ENCODE assay signal across 21 mouse cellular contexts in genomic region chr4:59639163-59639562, GRCm38 (mm10). TPM values are rescaled to one million over a fixed set of nuclear protein-coding genes. Genes with fewer than 3 reads are reported as not detected.
DNase-seq lines count a peak whose midpoint lies in the region; ATAC-seq lines count a peak whose summit lies in the region.
"Had no signal": no experiment of that assay in that cellular context is flagged by ENCODE, and none has a peak within 500 bp of the region (broad histone marks: within the 10 kb centered on the region; RNA-seq: fewer than 3 reads in every experiment).

No protein-coding gene starts in this region.

- peak overlapping the region; percentile 12; the same call in 1 of the 2 replicates for H3K4me2 ChIP-seq in heart, embryonic 16.5 days (ENCODE audit: low read depth, low read length)
- no peak overlapping the region for H3K4me2 ChIP-seq in kidney, embryonic 15.5 days
- H3K4me2 ChIP-seq in liver, embryonic 13.5 days: no peak overlapping the region
- H3K4me2 ChIP-seq: embryonic facial prominence, embryonic 12.5 days; midbrain, embryonic 15.5 days; neural tube, embryonic 12.5 days had no signal

- DNase-seq in heart, embryonic 10.5 days (ENCODE audit: low spot score): no peak
- no peak for DNase-seq in heart, adult 18-20 months
- DNase-seq in heart, postnatal 14 days: no peak
- no peak for DNase-seq in kidney, adult 8-10 months
- no peak for DNase-seq in liver, embryonic 13.5 days
- DNase-seq: adrenal gland, postnatal 14 days; cerebellum, adult 2 months; cerebellum, postnatal 25 days; forebrain, postnatal 0 days; gastrocnemius, postnatal 14 days; layer of hippocampus, adult 9-11 months; right cerebral cortex, postnatal 14 days; thymus, adult 2 months; thymus, postnatal 4 days had no signal

- no peak overlapping the region for H3K4me3 ChIP-seq in heart, embryonic 10.5 days
- no peak overlapping the region for H3K4me3 ChIP-seq in heart, embryonic 16.5 days (ENCODE audit: low read length)
- H3K4me3 ChIP-seq in kidney, embryonic 15.5 days (replicated peaks): no peak overlapping the region
- no peak overlapping the region for H3K4me3 ChIP-seq in liver, embryonic 13.5 days (replicated peaks)
- H3K4me3 ChIP-seq: embryonic facial prominence, embryonic 12.5 days; midbrain, embryonic 15.5 days; neural tube, embryonic 12.5 days had no signal

- no peak for ATAC-seq in heart, embryonic 16.5 days (replicated peaks; ENCODE audit: extremely low read depth, insufficient read depth, low FRiP score)
- no peak for ATAC-seq in kidney, embryonic 15.5 days (replicated peaks; ENCODE audit: low FRiP score)
- ATAC-seq in liver, embryonic 13.5 days (ENCODE audit: low read depth): peak; percentile 52; the same call in 1 of the 2 replicates
- ATAC-seq: forebrain, postnatal 0 days; midbrain, embryonic 15.5 days had no signal

- H3K36me3 ChIP-seq in heart, embryonic 10.5 days: no peaks in the 10 kb centered on the region
- no peaks in the 10 kb centered on the region for H3K36me3 ChIP-seq in heart, embryonic 16.5 days (ENCODE audit: control insufficient read depth, insufficient read depth)
- H3K36me3 ChIP-seq in kidney, embryonic 15.5 days: no peaks in the 10 kb centered on the region
- H3K36me3 ChIP-seq in liver, embryonic 13.5 days: no peaks in the 10 kb centered on the region
- H3K36me3 ChIP-seq: embryonic facial prominence, embryonic 12.5 days; midbrain, embryonic 15.5 days; neural tube, embryonic 12.5 days had no signal

- no peaks in the 10 kb centered on the region for H3K27me3 ChIP-seq in heart, embryonic 10.5 days (ENCODE audit: insufficient read depth, poor library complexity, severe bottlenecking)
- no peaks in the 10 kb centered on the region for H3K27me3 ChIP-seq in heart, embryonic 16.5 days (ENCODE audit: control insufficient read depth, insufficient read depth, low read length)
- no peaks in the 10 kb centered on the region for H3K27me3 ChIP-seq in kidney, embryonic 15.5 days
- H3K27me3 ChIP-seq in liver, embryonic 13.5 days: no peaks in the 10 kb centered on the region
- H3K27me3 ChIP-seq: embryonic facial prominence, embryonic 12.5 days; midbrain, embryonic 15.5 days; neural tube, embryonic 12.5 days had no signal

- H3K4me1 ChIP-seq in heart, embryonic 10.5 days: peaks cover 64% of the 10 kb centered on the region
- peaks cover 29% of the 10 kb centered on the region for H3K4me1 ChIP-seq in heart, embryonic 16.5 days (ENCODE audit: control insufficient read depth, insufficient read depth, low read length)
- peaks cover 50% of the 10 kb centered on the region for H3K4me1 ChIP-seq in kidney, embryonic 15.5 days
- peaks cover 87% of the 10 kb centered on the region for H3K4me1 ChIP-seq in liver, embryonic 13.5 days (replicated peaks)
- H3K4me1 ChIP-seq: embryonic facial prominence, embryonic 12.5 days had no signal

- H3K27ac ChIP-seq in heart, embryonic 10.5 days: peak overlapping the region; percentile 82
- H3K27ac ChIP-seq in heart, embryonic 16.5 days (ENCODE audit: low read length): peak overlapping the region; percentile 69
- peak overlapping the region; percentile 54 for H3K27ac ChIP-seq in kidney, embryonic 15.5 days
- H3K27ac ChIP-seq in liver, embryonic 13.5 days: peak overlapping the region; percentile 54
- H3K27ac ChIP-seq: embryonic facial prominence, embryonic 12.5 days; macrophage; midbrain, embryonic 15.5 days; neural tube, embryonic 12.5 days; stomach, postnatal 0 days had no signal

- intact Hi-C loops in heart, postnatal 14 days (cut with DNase I): no loop called here

- no peaks in the 10 kb centered on the region for H3K9me3 ChIP-seq in heart, embryonic 10.5 days
- no peaks in the 10 kb centered on the region for H3K9me3 ChIP-seq in heart, embryonic 16.5 days (replicated peaks; ENCODE audit: control insufficient read depth, low read length)
- no peaks in the 10 kb centered on the region for H3K9me3 ChIP-seq in kidney, embryonic 15.5 days (replicated peaks)
- H3K9me3 ChIP-seq in liver, embryonic 13.5 days (replicated peaks): no peaks in the 10 kb centered on the region
- H3K9me3 ChIP-seq: embryonic facial prominence, embryonic 12.5 days; midbrain, embryonic 15.5 days; neural tube, embryonic 12.5 days had no signal

- H3K9ac ChIP-seq in heart, embryonic 16.5 days (ENCODE audit: low read length): 0 out of 2 replicates have a peak overlapping the region, but pooled peaks have one; percentile 11
- H3K9ac ChIP-seq in kidney, embryonic 15.5 days: no peak overlapping the region
- 0 out of 2 replicates have a peak overlapping the region, but pooled peaks have one; percentile 10 for H3K9ac ChIP-seq in liver, embryonic 13.5 days
- H3K9ac ChIP-seq: embryonic facial prominence, embryonic 12.5 days; forebrain, postnatal 0 days; midbrain, embryonic 15.5 days; neural tube, embryonic 12.5 days had no signal

RNA-seq across cellular contexts. Expression of gene E130308A19Rik, which starts 13.2 kb away (rescaled TPM):
- 31.0 and 37.3 TPM in 2 replicates for polyA plus RNA-seq in heart, embryonic 10.5 days (2016; fragmentation: Nextera tagmentation; extraction: Ambion mirVana)
- 1 to 10 TPM; 7.1 TPM for total RNA-seq in heart, adult 18-20 months (2021)
- polyA plus RNA-seq in heart, embryonic 16.5 days (2015; fragmentation: Nextera tagmentation; extraction: Ambion mirVana): 17.3 and 20.0 TPM in 2 replicates
- total RNA-seq in heart, postnatal 14 days (2021): 1 to 10 TPM; 7.8 to 9.5 TPM
- polyA plus RNA-seq in kidney, embryonic 15.5 days (2015; fragmentation: Nextera tagmentation; extraction: Ambion mirVana): 34.9 and 35.6 TPM in 2 replicates
- polyA plus RNA-seq in liver, embryonic 13.5 days (2015; fragmentation: Nextera tagmentation; extraction: Ambion mirVana): 8.1 and 9.5 TPM in 2 replicates

RNA-seq across cellular contexts. Expression of gene Hsdl2, which starts 57.8 kb away (rescaled TPM):
- polyA plus RNA-seq in heart, embryonic 10.5 days (2016; fragmentation: Nextera tagmentation; extraction: Ambion mirVana): 27.6 and 32.5 TPM in 2 replicates
- total RNA-seq in heart, adult 18-20 months (2021): 100 to 1,000 TPM; 229 to 248 TPM
- 80.2 and 88.0 TPM in 2 replicates for polyA plus RNA-seq in heart, embryonic 16.5 days (2015; fragmentation: Nextera tagmentation; extraction: Ambion mirVana)
- 100 to 1,000 TPM; 247 to 266 TPM for total RNA-seq in heart, postnatal 14 days (2021)
- 24.1 and 25.4 TPM in 2 replicates for polyA plus RNA-seq in kidney, embryonic 15.5 days (2015; fragmentation: Nextera tagmentation; extraction: Ambion mirVana)
- 18.2 and 23.8 TPM in 2 replicates for polyA plus RNA-seq in liver, embryonic 13.5 days (2015; fragmentation: Nextera tagmentation; extraction: Ambion mirVana)
